Mouse (Mus musculus): Measurements from ENCODE around the gene Pxmp2. TPM values are rescaled to one million over a fixed set of nuclear protein-coding genes. Genes with fewer than 3 reads are reported as not detected.

Pxmp2 gene
- polyA plus RNA-seq, 1 experiment from 2014 or later: 11.0 TPM

DNA sequence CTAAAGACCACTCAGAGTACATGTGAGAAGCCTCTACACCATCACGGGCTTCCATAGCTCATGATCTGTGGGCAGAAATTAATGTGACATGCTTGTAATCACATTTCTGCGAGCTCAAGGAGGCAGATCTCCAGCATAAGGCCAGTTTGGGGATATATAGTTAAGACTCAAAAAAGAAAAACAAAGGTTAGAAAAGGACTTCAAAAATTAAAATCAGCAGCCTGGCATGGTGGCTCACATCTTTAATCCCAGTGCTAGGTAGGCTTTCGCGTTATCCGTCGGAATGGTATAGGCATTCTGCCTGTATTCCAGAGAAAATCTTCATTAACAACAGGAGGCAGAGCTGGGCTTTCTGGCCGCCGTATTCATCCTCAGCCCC is 55.6 kb downstream of the Pxmp2 start:
- Histone ChIP-seq H3K4me2 (peak overlapping the region; percentile 76), H3K36me3 (peaks cover 32% of the 10 kb centered on the region), H3K9me3 (no peaks in the 10 kb centered on the region), H3K4me3 (peak overlapping the region; percentile 98), H3K27ac (peak overlapping the region; percentile 97), H3K27me3 (no peaks in the 10 kb centered on the region), H3K9ac (peak overlapping the region; percentile 97), H3K4me1 (peaks cover 22% of the 10 kb centered on the region)
- 6% methylated on average over 8 of the region's 8 CpGs for WGBS
- no peak for ATAC-seq (ENCODE audit: insufficient number of reproducible peaks, insufficient read depth, low FRiP score, low TSS enrichment, low read depth)

DNA sequence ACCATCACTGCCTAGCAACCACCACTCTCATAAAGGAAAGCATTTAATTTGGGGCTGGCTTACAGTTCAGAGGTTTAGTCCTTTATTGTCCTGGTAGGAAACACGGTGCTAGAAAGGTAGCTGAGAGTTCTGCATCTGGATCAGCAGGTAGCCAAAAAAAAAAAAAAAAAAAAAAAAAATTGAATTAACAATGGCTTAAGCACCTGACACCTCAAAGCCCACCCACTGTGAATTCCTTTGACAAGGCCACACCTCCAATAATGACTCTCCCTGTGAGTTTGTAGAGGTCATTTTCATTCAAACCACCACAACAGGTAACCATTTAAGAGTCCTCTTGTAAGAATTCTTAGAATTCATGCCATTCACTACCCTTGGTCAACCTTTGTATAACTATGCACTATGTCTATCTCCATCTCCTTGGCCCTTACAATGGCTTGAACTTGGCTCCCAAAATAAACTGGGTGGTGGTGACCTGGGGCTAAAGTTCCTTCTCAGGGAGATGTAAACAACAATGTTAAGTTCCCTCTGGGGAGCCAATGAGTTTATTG is 58.6 kb downstream of the Pxmp2 start:
- peaks cover 42% of the 10 kb centered on the region for H3K36me3 ChIP-seq
- ATAC-seq (ENCODE audit: insufficient number of reproducible peaks, insufficient read depth, low FRiP score, low TSS enrichment, low read depth): no peak
- H3K4me3 ChIP-seq: no peak overlapping the region
- no peak overlapping the region for H3K9ac ChIP-seq
- H3K27me3 ChIP-seq: no peaks in the 10 kb centered on the region
- H3K4me2 ChIP-seq: no peak overlapping the region
- H3K27ac ChIP-seq: no peak overlapping the region
- 31% methylated on average over 1 of the region's 1 CpGs for WGBS
- H3K4me1 ChIP-seq: peaks cover 15% of the 10 kb centered on the region
- no peaks in the 10 kb centered on the region for H3K9me3 ChIP-seq

DNA sequence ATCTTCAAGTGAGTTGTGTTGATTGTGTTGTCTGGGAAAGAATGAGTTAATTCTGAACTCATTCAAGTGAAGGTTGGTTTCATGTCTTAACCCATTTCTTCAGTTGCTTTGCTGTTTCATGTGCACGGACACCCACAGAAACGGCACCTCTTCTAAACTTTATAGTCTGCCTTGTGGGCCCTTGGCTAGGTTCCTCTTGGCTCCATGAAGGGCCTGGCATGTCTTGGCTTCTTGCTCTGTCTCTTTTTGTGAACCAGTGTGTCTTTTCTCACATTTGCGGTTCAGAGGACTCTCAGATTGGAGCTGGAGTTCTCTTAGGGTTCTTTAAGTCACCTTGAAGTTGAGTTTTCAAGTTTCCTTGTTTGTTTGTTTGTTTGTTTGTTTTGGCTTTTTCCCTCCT is 60.9 kb downstream of the Pxmp2 start:
- no peak overlapping the region for H3K9ac ChIP-seq
- peaks cover 65% of the 10 kb centered on the region for H3K36me3 ChIP-seq
- H3K27me3 ChIP-seq: no peaks in the 10 kb centered on the region
- H3K9me3 ChIP-seq: no peaks in the 10 kb centered on the region
- no peak overlapping the region for H3K4me2 ChIP-seq
- peaks cover 3% of the 10 kb centered on the region for H3K4me1 ChIP-seq
- H3K27ac ChIP-seq: no peak overlapping the region
- WGBS: 83% methylated on average over 3 of the region's 3 CpGs
- no peak overlapping the region for H3K4me3 ChIP-seq
- no peak for ATAC-seq (ENCODE audit: insufficient number of reproducible peaks, insufficient read depth, low FRiP score, low TSS enrichment, low read depth)

Other genes with a start within 250 kb of the Pxmp2 start
- gene Gm17655, start 213.7 kb downstream of the Pxmp2 start, polyA plus RNA-seq (2015; fragmentation: Nextera tagmentation; extraction: Ambion mirVana): 4.0 and 4.8 TPM in 2 replicates
- 1.1 TPM in 2 replicates for gene Gm35315, start 191.8 kb downstream of the Pxmp2 start, polyA plus RNA-seq (2015; fragmentation: Nextera tagmentation; extraction: Ambion mirVana)
- gene Plcxd1, start 186.2 kb downstream of the Pxmp2 start, polyA plus RNA-seq (2015; fragmentation: Nextera tagmentation; extraction: Ambion mirVana): 1.9 and 2.7 TPM in 2 replicates
- 32.0 and 42.1 TPM in 2 replicates for gene Gtpbp6, start 178.0 kb downstream of the Pxmp2 start, polyA plus RNA-seq (2015; fragmentation: Nextera tagmentation; extraction: Ambion mirVana)
- gene Zfp605, start 176.1 kb downstream of the Pxmp2 start, polyA plus RNA-seq (2015; fragmentation: Nextera tagmentation; extraction: Ambion mirVana): 6.5 and 6.7 TPM in 2 replicates
- gene Chfr, start 150.3 kb downstream of the Pxmp2 start, polyA plus RNA-seq (2015; fragmentation: Nextera tagmentation; extraction: Ambion mirVana): 36.6 and 38.1 TPM in 2 replicates
- gene Golga3, start 109.5 kb downstream of the Pxmp2 start, polyA plus RNA-seq (2015; fragmentation: Nextera tagmentation; extraction: Ambion mirVana): 25.3 and 25.4 TPM in 2 replicates
- 29.4 and 30.0 TPM in 2 replicates for gene Ankle2, start 55.2 kb downstream of the Pxmp2 start, polyA plus RNA-seq (2015; fragmentation: Nextera tagmentation; extraction: Ambion mirVana)
- gene Pgam5, start 16.3 kb downstream of the Pxmp2 start, polyA plus RNA-seq (2015; fragmentation: Nextera tagmentation; extraction: Ambion mirVana): 65.6 and 67.2 TPM in 2 replicates
- 32.6 and 35.5 TPM in 2 replicates for gene Pole, start 120 bp upstream of the Pxmp2 start, polyA plus RNA-seq (2015; fragmentation: Nextera tagmentation; extraction: Ambion mirVana)
- 2.6 and 3.1 TPM in 2 replicates for gene P2rx2, start 57.0 kb upstream of the Pxmp2 start, polyA plus RNA-seq (2015; fragmentation: Nextera tagmentation; extraction: Ambion mirVana)
- not detected in 2 replicates for gene Lrcol1, start 58.5 kb upstream of the Pxmp2 start, polyA plus RNA-seq (2015; fragmentation: Nextera tagmentation; extraction: Ambion mirVana)
- gene Fbrsl1, start 162.3 kb upstream of the Pxmp2 start, polyA plus RNA-seq (2015; fragmentation: Nextera tagmentation; extraction: Ambion mirVana): 14.8 and 15.5 TPM in 2 replicates